Mouse (Mus musculus) ES-Bruce4 (cell line): ENCODE results near the gene Foxc2.

Experiments
- CTCF ChIP-seq: IDR thresholded peaks from one replicate; pipeline ENCODE4 v1.8.1; 2011; ENCODE audit warnings: low read depth, low read length
- POLR2A ChIP-seq: IDR thresholded peaks from one replicate; pipeline ENCODE4 v1.8.1; 2011; ENCODE audit warnings: low read length; ENCODE audit not compliant: insufficient read depth

- TF ChIP-seq CTCF (no peak), POLR2A (no peak)
Observed at GRCm38 (mm10) chr8:121121704-121122103, 5.7 kb downstream of the Foxc2 start.
